Mouse (Mus musculus): ENCODE results near the gene Urb2. TPM values are rescaled to one million over a fixed set of nuclear protein-coding genes. Genes with fewer than 3 reads are reported as not detected.
"Not testable (repeated sequence)": the region's sequence is repeated elsewhere in the genome, so short reads cannot be mapped to it uniquely, and the experiment has no call there.

Urb2 gene
- polyA plus RNA-seq, 1 experiment from 2014 or later, result 6.9 TPM

DNA sequence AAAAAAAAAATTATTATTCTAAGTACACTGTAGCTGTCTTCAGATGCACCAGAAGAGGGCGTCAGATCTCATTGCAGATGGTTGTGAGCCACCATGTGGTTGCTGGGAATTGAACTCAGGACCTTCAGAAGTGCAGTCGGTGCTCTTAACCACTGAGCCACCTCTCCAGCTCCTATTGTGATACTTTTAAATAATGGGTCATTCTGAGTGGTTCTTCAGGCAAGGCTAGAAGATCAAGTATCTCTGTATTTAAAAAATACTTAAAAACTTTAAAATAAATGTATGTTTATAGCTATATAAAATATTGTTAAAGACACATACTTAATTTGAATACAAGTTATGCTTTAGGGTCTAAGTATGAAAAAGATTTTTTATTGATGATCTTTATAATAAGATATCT lies 5.0 kb downstream of the Urb2 start:
- not testable (repeated sequence) for DNase-seq (ENCODE audit: low spot score); H3K4me3 ChIP-seq; H3K9me3 ChIP-seq; H3K27me3 ChIP-seq (ENCODE audit: insufficient read depth, poor library complexity, severe bottlenecking); H3K27ac ChIP-seq
- H3K36me3 ChIP-seq, result peaks cover 81% of the 10 kb centered on the region
- WGBS, result 69% methylated on average over 2 of the region's 2 CpGs
- H3K4me1 ChIP-seq, result peaks cover 12% of the 10 kb centered on the region

DNA sequence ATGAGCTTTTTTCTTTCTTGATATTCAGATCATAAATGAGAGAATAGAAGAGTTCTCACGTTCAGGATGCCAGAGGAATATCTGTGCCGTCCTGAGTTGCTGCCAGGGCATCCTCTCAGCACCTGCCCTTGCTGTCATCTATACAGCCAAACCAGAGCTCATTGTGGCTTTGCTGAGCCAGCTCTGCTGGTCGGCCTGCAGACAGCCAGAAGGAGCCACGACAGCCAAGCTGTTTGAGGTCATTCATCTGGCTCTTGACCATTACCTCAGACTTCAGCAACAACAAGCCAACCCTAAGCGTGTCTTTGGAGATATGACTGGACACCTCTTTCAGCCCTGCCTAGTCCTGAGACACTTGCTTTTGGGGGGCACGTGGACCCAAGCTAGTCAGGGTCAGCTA lies 6.5 kb downstream of the Urb2 start:
- no peak for DNase-seq (ENCODE audit: low spot score)
- no peak overlapping the region for H3K4me3 ChIP-seq
- 84% methylated on average over 6 of the region's 6 CpGs for WGBS
- no peaks in the 10 kb centered on the region for H3K9me3 ChIP-seq
- no peaks in the 10 kb centered on the region for H3K27me3 ChIP-seq (ENCODE audit: insufficient read depth, poor library complexity, severe bottlenecking)
- H3K27ac ChIP-seq, result no peak overlapping the region
- peaks cover 90% of the 10 kb centered on the region for H3K36me3 ChIP-seq
- H3K4me1 ChIP-seq, result 0 out of 2 replicates have a peak, but pooled peaks cover 3% of the 10 kb centered on the region

DNA sequence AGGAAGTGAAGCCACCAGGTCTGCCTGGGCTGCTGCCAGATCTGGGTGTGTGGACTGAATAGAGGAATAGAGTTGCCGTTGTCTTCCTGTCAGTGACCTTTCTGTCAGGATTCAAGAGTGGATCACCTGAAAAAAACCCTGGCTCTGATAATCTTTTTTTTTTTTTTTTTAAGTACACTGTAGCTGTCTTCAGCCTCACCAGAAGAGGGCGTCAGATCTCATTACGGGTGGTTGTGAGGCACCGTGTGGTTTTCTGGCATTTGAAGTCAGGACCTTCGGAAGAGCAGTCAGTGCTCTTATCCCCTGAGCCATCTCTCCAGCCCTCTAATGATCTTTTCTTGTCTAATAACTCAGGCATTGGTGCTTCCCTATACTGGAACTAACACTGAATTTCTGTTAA lies 12.1 kb downstream of the Urb2 start:
- peaks cover 90% of the 10 kb centered on the region for H3K36me3 ChIP-seq
- no peaks in the 10 kb centered on the region for H3K27me3 ChIP-seq (ENCODE audit: insufficient read depth, poor library complexity, severe bottlenecking)
- DNase-seq (ENCODE audit: low spot score), result no peak
- WGBS, result 59% methylated on average over 5 of the region's 5 CpGs
- H3K27ac ChIP-seq, result no peak overlapping the region
- H3K9me3 ChIP-seq, result no peaks in the 10 kb centered on the region
- H3K4me3 ChIP-seq, result no peak overlapping the region
- no peaks in the 10 kb centered on the region for H3K4me1 ChIP-seq

DNA sequence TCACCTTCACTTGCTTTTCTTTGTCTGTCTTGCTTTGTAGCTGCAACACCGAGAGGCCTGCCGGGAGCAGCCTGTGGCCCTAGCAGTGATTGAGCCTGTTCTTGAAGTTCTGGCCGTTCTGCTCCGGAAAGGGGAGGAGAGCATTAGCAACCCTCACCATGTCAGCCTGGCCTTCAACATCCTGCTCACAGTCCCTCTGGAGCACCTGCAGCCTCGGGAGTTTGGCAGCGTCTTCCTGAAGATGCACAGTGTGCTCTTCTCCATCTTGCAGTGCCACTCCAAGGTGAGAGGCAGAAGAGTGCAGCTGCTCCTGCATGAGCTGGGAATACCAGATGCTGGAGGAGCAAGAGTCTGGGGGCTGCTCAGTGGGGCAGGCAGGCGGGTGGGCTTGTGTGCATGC lies 16.8 kb downstream of the Urb2 start:
- no peaks in the 10 kb centered on the region for H3K9me3 ChIP-seq
- no peak overlapping the region for H3K27ac ChIP-seq
- no peak overlapping the region for H3K4me3 ChIP-seq
- 93% methylated on average over 7 of the region's 7 CpGs for WGBS
- DNase-seq (ENCODE audit: low spot score), result peak; percentile 56
- no peaks in the 10 kb centered on the region for H3K4me1 ChIP-seq
- no peaks in the 10 kb centered on the region for H3K27me3 ChIP-seq (ENCODE audit: insufficient read depth, poor library complexity, severe bottlenecking)
- peaks cover 88% of the 10 kb centered on the region for H3K36me3 ChIP-seq

DNA sequence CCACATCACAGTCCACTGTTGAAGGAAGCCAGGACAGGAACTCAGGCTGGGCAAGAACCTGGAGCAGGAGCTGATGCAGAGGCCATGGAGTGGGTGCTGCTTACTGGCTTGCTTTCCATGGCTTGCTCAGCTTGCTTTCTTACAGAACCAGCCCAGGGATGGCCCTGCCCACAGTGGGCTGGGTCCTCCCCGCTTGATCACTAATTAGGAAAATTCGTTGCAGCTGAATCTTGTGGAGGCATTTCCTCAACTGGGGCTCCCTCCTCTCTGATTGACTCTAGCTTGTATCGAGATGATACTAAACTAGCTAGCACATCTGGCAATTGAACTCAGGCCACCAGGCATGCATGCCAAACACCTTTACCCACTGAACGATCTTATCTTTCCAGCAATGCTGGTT lies 18.0 kb downstream of the Urb2 start:
- Histone ChIP-seq H3K9me3 (no peaks in the 10 kb centered on the region), H3K27ac (no peak overlapping the region), H3K36me3 (peaks cover 90% of the 10 kb centered on the region), H3K4me3 (no peak overlapping the region), H3K4me1 (no peaks in the 10 kb centered on the region), H3K27me3 (ENCODE audit: insufficient read depth, poor library complexity, severe bottlenecking) (no peaks in the 10 kb centered on the region)
- 84% methylated on average over 4 of the region's 4 CpGs for WGBS
- peak; percentile 54 for DNase-seq (ENCODE audit: low spot score)

DNA sequence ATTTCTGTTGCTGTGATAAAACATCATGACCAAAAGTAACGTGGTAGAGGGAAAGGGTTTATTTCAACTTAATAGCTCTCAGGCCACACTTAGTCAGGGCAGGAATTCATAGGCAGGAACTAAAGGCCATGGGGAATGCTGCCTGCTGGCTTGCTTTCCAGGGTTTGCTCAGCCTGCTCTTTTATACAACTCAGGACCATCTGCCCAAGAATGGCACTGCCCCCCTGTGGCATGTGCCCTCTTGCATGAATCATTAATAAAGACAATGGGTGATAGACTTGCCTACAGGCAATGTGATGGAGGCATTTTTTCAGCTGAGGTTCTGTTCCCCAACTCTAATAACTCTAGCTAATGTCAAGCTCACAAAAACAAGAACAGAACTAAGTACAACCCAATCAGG lies 20.9 kb downstream of the Urb2 start:
- WGBS, result 88% methylated on average over 1 of the region's 1 CpGs
- Histone ChIP-seq H3K36me3 (peaks cover 88% of the 10 kb centered on the region), H3K27ac (no peak overlapping the region), H3K9me3 (no peaks in the 10 kb centered on the region), H3K4me3 (no peak overlapping the region), H3K27me3 (ENCODE audit: insufficient read depth, poor library complexity, severe bottlenecking) (no peaks in the 10 kb centered on the region), H3K4me1 (no peaks in the 10 kb centered on the region)
- DNase-seq (ENCODE audit: low spot score), result peak; percentile 47

DNA sequence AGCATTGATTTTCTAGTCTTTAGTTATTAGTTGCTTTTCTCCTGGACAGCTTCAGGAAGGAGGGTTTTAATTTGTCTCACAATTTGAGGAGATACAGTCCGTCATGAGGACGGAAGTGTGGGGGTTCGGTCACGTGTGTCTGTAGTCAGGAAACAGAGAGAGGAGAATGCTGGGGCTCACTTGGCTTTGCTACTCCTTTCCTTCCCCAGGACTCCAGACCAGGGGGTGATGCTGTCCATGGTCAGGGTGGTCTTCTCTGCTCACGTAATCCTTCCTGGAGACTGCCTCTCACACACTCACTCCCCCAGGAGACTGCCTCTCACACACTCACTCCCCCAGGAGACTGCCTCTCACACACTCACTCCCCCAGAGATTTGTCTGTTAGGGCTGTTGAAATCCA lies 23.1 kb downstream of the Urb2 start:
- no peaks in the 10 kb centered on the region for H3K9me3 ChIP-seq
- no peak overlapping the region for H3K27ac ChIP-seq
- peak; percentile 52 for DNase-seq (ENCODE audit: low spot score)
- H3K4me3 ChIP-seq, result no peak overlapping the region
- H3K36me3 ChIP-seq, result peaks cover 74% of the 10 kb centered on the region
- no peaks in the 10 kb centered on the region for H3K27me3 ChIP-seq (ENCODE audit: insufficient read depth, poor library complexity, severe bottlenecking)
- 86% methylated on average over 5 of the region's 5 CpGs for WGBS
- H3K4me1 ChIP-seq, result no peaks in the 10 kb centered on the region

DNA sequence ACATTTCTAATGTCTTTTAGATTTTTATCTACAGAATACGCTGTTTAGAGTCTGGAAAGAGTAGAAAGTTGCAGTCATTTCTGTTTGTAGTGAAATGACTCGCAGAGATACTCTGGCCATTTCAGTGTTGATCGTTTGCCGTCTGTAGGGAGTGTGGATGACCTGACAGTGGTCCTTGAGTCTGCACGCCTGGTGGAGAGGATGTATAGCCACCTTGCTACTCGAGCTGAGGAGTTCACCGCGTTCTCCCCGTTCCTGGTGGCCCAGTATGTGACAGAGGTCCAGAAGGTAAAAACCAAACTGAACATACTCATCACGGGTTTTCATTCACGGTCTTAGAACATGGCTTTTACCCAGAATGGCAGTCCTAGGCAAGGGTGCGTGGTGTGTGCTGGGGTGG lies 23.6 kb downstream of the Urb2 start:
- Histone ChIP-seq H3K36me3 (peaks cover 69% of the 10 kb centered on the region), H3K4me1 (no peaks in the 10 kb centered on the region), H3K9me3 (no peaks in the 10 kb centered on the region), H3K27me3 (ENCODE audit: insufficient read depth, poor library complexity, severe bottlenecking) (no peaks in the 10 kb centered on the region), H3K27ac (no peak overlapping the region), H3K4me3 (no peak overlapping the region)
- WGBS, result 92% methylated on average over 12 of the region's 12 CpGs
- peak; percentile 65 for DNase-seq (ENCODE audit: low spot score)

DNA sequence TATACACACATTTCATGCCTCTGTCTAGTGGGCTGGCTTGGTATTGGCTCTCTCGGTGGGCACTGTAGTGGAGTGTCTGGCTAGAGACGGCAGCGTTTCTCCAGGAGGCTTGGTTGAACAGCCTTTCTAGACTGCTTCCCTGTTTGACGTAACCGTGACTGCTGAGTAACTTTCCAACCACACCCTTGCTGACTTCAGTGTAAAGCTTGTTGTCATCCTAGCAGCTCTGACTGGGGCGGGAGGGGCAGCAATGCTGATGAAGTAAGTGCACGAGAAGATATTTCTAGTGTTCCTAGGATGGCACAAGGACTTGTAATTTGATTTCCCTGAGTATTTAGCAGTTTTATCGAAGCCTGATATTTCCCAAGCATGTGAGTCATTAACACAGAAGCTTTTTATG lies 24.5 kb downstream of the Urb2 start:
- WGBS, result 82% methylated on average over 8 of the region's 8 CpGs

DNA sequence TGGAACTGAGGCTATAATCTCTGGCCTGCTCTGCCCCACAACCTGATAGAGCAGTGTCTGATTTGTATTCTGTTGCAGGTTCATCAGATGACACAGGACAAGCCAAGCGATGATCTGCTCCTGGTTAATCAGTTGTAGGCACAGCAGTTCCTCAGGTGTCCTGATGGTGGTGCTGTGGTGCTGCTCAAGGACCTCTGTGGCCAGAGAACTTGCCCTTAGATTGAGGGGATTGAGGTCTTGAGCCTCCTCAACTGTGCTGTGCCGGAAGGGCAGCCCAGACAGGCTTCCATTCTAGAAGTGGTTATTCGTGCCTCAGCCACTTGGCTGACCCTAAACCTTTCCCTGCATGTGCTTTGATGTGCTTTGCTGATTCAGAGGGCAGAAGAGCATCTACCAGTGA lies 30.8 kb downstream of the Urb2 start:
- H3K27me3 ChIP-seq (ENCODE audit: insufficient read depth, poor library complexity, severe bottlenecking), result peaks cover 15% of the 10 kb centered on the region
- DNase-seq (ENCODE audit: low spot score), result peak; percentile 84
- H3K9me3 ChIP-seq, result no peaks in the 10 kb centered on the region
- H3K27ac ChIP-seq, result no peak overlapping the region
- H3K4me1 ChIP-seq, result peaks cover 9% of the 10 kb centered on the region; the same call in 1 of the 2 replicates
- H3K36me3 ChIP-seq, result peaks cover 15% of the 10 kb centered on the region
- 27% methylated on average over 3 of the region's 3 CpGs for WGBS
- no peak overlapping the region for H3K4me3 ChIP-seq

More for the DNA sequence above, 24.5 kb downstream of the Urb2 start:
- DNase-seq (ENCODE audit: low spot score), result peak; percentile 68
- H3K36me3 ChIP-seq, result peaks cover 68% of the 10 kb centered on the region
- no peak overlapping the region for H3K4me3 ChIP-seq
- H3K27ac ChIP-seq, result no peak overlapping the region
- no peaks in the 10 kb centered on the region for H3K27me3 ChIP-seq (ENCODE audit: insufficient read depth, poor library complexity, severe bottlenecking)
- no peaks in the 10 kb centered on the region for H3K9me3 ChIP-seq
- no peaks in the 10 kb centered on the region for H3K4me1 ChIP-seq

DNA sequence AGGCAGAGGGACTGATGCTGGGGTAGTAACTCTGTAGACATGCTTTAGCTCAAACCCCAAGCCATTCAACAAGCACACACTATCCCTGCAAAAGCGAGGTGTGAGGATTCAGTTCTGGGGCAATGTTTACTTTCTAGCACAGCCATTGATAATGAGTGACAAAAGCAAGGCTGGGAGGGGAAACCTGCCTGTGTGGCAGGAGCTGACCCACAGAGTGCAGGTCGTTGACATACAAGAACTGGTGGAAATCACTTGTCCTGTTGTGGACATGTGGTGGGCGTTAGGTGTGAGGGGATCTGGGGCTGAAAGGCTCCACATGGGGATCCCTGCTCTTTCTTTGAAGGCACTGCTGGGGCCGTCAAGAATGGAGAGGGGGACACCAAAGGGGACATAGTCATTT lies 31.3 kb downstream of the Urb2 start:
- H3K27me3 ChIP-seq (ENCODE audit: insufficient read depth, poor library complexity, severe bottlenecking), result peaks cover 19% of the 10 kb centered on the region
- H3K36me3 ChIP-seq, result peaks cover 11% of the 10 kb centered on the region
- peaks cover 9% of the 10 kb centered on the region; the same call in 1 of the 2 replicates for H3K4me1 ChIP-seq
- 42% methylated on average over 4 of the region's 4 CpGs for WGBS
- H3K4me3 ChIP-seq, result no peak overlapping the region
- DNase-seq (ENCODE audit: low spot score), result no peak
- H3K27ac ChIP-seq, result no peak overlapping the region
- H3K9me3 ChIP-seq, result no peaks in the 10 kb centered on the region

DNA sequence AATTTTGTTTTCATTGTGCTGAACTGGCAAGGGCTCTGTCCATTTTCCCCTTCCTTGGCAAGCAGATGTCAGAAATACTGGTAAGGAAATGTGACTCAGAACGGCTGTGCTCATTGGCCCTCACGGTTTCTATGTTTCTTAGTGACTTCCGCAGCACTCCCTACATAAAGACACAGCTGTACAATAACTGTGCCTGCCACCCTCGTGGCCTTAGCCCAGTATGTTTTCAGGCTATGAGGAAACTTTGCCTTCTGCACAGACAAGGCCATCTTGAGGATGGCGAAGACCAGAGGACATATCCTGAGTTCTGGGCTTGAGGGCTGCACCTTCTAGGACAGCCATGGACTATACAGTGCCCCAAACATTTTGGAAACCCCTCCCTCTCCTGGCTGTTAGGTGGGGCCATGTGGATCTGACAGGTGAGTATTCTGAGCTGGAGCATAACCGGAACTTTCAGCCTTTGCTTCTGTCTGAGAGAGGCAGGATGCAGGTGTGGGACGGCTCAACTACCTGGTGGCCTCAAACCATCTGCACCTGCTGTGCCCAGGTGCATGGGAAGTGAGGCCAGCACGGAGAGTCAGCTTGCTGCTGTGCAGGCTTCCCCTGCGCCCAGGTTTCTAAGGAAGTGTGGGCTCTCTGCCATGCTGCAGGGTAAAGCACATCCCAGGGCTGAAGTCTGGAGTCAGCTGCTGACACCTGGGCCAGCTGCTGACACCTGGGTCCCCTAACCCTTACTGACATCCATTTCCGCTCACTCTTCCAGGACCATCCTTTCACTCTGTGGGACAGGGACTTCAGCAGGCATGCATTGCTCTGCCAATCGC lies 35.7 kb downstream of the Urb2 start:
- Histone ChIP-seq H3K9me3 (no peaks in the 10 kb centered on the region), H3K36me3 (no peaks in the 10 kb centered on the region), H3K4me1 (peaks cover 6% of the 10 kb centered on the region; the same call in 1 of the 2 replicates), H3K27ac (no peak overlapping the region), H3K4me3 (no peak overlapping the region), H3K27me3 (ENCODE audit: insufficient read depth, poor library complexity, severe bottlenecking) (peaks cover 19% of the 10 kb centered on the region)
- peak; percentile 54 for DNase-seq (ENCODE audit: low spot score)
- 78% methylated on average over 11 of the region's 11 CpGs for WGBS

DNA sequence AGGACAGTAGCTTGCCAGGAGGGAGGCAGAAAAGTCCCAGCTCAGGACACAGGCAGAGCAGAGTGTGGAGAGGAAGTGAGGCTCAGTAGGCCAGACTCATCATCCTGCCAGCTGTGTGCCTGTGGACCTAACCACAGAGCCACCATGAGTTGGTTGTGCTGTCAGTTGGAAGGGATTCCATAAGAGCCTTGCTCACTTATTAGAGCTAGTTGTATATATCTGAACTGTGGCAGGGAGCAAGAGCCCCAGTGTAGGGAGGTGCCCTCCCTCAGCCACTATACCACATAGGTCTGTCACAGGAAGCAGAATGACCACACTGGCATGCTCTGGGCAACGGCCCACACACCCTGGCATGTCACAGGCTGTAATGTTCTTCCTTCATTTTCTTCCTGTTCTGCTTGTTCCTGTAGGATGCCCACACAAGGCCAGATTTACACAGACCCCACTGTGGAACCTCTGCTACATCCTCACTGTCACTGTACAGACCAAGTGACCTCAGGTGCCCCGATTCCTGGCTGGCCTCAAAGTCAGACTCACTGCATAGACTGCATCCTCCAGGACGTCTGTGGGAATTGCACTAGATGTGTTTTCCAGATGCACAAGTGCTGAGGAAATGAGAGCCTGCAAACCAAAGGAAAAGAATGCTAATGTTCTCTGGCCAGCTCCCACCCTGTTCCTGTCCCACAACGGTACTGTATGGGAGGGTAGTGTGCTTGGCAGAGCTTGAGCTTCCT lies 45.2 kb downstream of the Urb2 start:
- WGBS, result 63% methylated on average over 4 of the region's 4 CpGs
- H3K27me3 ChIP-seq (ENCODE audit: insufficient read depth, poor library complexity, severe bottlenecking), result 0 out of 2 replicates have a peak, but pooled peaks cover 5% of the 10 kb centered on the region
- no peaks in the 10 kb centered on the region for H3K9me3 ChIP-seq
- H3K36me3 ChIP-seq, result no peaks in the 10 kb centered on the region
- H3K4me1 ChIP-seq, result peaks cover 20% of the 10 kb centered on the region; the same call in 1 of the 2 replicates
- DNase-seq (ENCODE audit: low spot score), result no peak
- no peak overlapping the region for H3K4me3 ChIP-seq
- H3K27ac ChIP-seq, result 0 out of 2 replicates have a peak overlapping the region, but pooled peaks have one; percentile 5

Data from heart, embryonic 10.5 days (tissue).